Mouse (Mus musculus): ENCODE data around the gene Lmo3. TPM values are rescaled to one million over a fixed set of nuclear protein-coding genes. Genes with fewer than 3 reads are reported as not detected.

Gene Lmo3
- 51.0 and 56.8 TPM in 2 replicates for polyA plus RNA-seq (2016; fragmentation: Nextera tagmentation; extraction: Ambion mirVana)

- 48% methylated on average over 13 of the region's 13 CpGs for WGBS
- H3K9me3 ChIP-seq: no peaks in the 10 kb centered on the region
- no peak within 1 kb of the TSS for H3K27ac ChIP-seq
- H3K27me3 ChIP-seq: peaks cover 83% of the 10 kb centered on the region
- H3K9ac ChIP-seq: no peak within 1 kb of the TSS
- ATAC-seq (ENCODE audit: low FRiP score): peak; percentile 82
- H3K4me1 ChIP-seq: peaks cover 19% of the 10 kb centered on the region
- H3K4me3 ChIP-seq (replicated peaks): no peak within 1 kb of the TSS
- no peaks in the 10 kb centered on the region for H3K36me3 ChIP-seq (replicated peaks)
- H3K4me2 ChIP-seq: no peak within 1 kb of the TSS
Observed at GRCm38 (mm10) chr6:138581734-138582505, at the start of gene Lmo3. TSS of gene Lmo3 (minus strand) at chr6:138581968.

DNA sequence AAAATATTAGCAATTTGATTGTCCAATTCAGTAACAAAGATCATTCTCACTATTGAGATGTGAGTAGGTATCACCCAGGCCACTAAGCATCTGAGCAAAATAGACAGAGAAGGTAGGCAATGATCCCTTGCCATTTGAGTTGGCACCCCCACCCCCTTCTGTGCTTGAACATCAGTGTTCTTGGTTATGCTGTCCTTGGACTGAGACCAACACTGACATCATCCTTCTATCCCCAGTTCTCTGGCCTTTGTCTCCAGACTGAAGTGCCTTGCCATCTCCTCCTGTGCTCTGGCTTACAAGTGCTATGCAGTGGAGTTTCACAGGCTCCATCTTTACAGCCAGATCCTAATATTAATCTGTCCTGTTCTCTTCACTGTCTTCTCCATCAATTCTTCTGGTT, 39.0 kb upstream of the Lmo3 start:
- Histone ChIP-seq H3K27me3 (no peaks in the 10 kb centered on the region), H3K36me3 (replicated peaks) (no peaks in the 10 kb centered on the region), H3K9me3 (no peaks in the 10 kb centered on the region), H3K4me2 (no peak overlapping the region), H3K4me3 (replicated peaks) (no peak overlapping the region), H3K9ac (no peak overlapping the region), H3K27ac (no peak overlapping the region), H3K4me1 (no peaks in the 10 kb centered on the region)
- no peak for ATAC-seq (ENCODE audit: low FRiP score)

DNA sequence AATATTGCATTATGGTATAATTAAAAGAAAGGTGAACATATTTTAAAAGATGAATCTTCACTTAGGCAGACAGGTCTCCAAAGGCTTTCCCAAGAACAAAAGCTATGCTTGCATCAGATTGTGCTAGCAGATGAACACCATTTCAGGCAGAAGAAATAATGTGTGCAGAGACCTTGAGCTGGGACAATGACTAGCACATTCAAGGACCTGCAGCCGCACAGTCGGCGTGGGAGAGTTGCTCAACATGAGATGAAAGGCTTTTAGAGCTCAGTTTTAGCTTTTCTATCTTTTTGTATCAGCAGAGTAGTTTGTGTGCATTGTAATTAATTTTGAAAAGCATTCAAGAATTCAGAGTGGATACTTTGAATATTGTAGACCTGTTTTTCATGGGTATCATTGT, 36.6 kb upstream of the Lmo3 start:
- Histone ChIP-seq H3K9ac (no peak overlapping the region), H3K4me3 (replicated peaks) (no peak overlapping the region), H3K4me2 (no peak overlapping the region), H3K4me1 (no peaks in the 10 kb centered on the region), H3K9me3 (no peaks in the 10 kb centered on the region), H3K27ac (no peak overlapping the region), H3K27me3 (peaks cover 5% of the 10 kb centered on the region; the same call in 1 of the 2 replicates), H3K36me3 (replicated peaks) (no peaks in the 10 kb centered on the region)
- 84% methylated on average over 3 of the region's 3 CpGs for WGBS
- no peak for ATAC-seq (ENCODE audit: low FRiP score)

DNA sequence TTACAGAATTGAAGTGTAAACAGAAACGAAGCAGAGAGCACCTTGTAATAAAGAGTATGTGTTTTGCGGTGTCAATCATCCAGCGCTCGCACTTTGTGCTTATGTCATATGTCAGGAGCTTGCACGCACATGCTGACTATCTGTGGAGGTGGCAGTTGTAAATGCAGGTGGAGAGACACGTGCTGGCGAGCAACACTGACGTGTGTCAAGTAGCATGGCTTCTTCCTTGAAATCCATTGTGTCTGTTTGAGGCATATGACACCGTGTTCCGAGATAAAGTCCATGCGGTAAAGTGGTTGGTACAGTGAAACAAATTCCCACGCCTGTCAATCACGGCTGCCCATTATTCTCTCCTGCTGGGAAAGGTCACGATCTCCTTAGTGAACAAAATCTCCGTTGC, 15.2 kb upstream of the Lmo3 start:
- no peak overlapping the region for H3K4me3 ChIP-seq (replicated peaks)
- ATAC-seq (ENCODE audit: low FRiP score): 0 out of 2 replicates have a peak, but pooled peaks have one; percentile 51
- peaks cover 44% of the 10 kb centered on the region for H3K27me3 ChIP-seq
- no peaks in the 10 kb centered on the region for H3K36me3 ChIP-seq (replicated peaks)
- WGBS: 79% methylated on average over 15 of the region's 15 CpGs
- no peak overlapping the region for H3K9ac ChIP-seq
- H3K9me3 ChIP-seq: no peaks in the 10 kb centered on the region
- H3K4me2 ChIP-seq: no peak overlapping the region
- no peaks in the 10 kb centered on the region for H3K4me1 ChIP-seq
- no peak overlapping the region for H3K27ac ChIP-seq

DNA sequence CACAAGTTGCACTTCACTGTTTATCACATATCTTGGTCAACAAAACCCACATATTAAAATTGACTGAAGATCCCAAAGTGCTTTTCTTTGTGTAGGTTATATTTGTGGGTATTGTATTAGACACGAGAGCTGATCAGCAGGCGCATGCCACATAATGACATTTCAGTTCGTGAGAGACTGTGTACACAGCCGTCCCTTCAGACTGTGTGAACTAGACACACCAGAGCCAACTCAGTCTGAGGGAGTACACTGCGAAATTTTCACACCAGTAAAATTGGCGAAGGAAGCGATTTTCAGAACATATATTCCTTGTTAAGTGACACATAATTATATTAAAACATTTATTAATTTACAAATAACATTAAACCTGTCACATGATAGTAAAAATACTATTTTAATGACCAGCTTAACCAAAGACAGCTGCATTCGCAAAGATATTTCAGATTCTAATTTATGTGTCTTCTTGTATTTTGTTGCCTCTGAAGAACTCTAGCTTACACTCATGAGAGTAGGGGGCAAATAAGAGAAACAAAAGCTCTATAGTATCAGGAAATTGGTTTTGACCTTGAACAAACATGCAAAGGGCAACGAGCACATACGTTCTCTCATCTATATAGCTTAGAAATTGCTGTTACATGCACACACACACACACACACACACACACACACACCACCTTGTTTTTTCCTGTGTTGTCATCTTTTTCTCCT, 14.4 kb upstream of the Lmo3 start:
- no peaks in the 10 kb centered on the region for H3K9me3 ChIP-seq
- WGBS: 77% methylated on average over 10 of the region's 10 CpGs
- no peaks in the 10 kb centered on the region for H3K36me3 ChIP-seq (replicated peaks)
- no peak overlapping the region for H3K9ac ChIP-seq
- no peak overlapping the region for H3K4me3 ChIP-seq (replicated peaks)
- no peak for ATAC-seq (ENCODE audit: low FRiP score)
- H3K27me3 ChIP-seq: peaks cover 44% of the 10 kb centered on the region
- no peak overlapping the region for H3K27ac ChIP-seq
- H3K4me1 ChIP-seq: no peaks in the 10 kb centered on the region
- no peak overlapping the region for H3K4me2 ChIP-seq

DNA sequence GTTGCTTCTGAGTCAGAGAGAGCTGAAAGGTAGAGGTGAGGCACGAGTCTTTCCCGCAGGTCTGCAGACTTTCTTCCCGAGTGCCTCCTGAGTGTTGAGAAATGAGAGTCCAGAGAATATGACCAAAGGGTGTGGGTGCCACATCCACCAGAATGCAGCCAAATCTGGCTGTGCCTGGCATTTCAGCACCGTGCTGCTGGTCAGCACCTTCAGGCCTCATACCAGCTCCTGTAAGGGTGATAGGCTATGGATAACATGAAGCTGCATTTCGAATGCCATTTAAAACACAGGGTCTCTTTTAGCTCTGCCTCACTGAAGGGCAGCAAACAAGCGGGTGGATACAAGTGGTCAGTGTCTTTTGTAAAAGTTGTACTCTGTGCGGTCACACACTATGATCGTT, 1.5 kb upstream of the Lmo3 start:
- no peak overlapping the region for H3K9ac ChIP-seq
- peaks cover 80% of the 10 kb centered on the region for H3K27me3 ChIP-seq
- H3K4me1 ChIP-seq: peaks cover 19% of the 10 kb centered on the region
- H3K9me3 ChIP-seq: no peaks in the 10 kb centered on the region
- no peak overlapping the region for H3K27ac ChIP-seq
- whole genome bisulfite sequencing: 61% methylated on average over 8 of the region's 8 CpGs
- no peak overlapping the region for H3K4me3 ChIP-seq (replicated peaks)
- no peaks in the 10 kb centered on the region for H3K36me3 ChIP-seq (replicated peaks)
- no peak overlapping the region for H3K4me2 ChIP-seq
- ATAC-seq (ENCODE audit: low FRiP score): no peak

GRCm38 (mm10) chr6:138582506-138583000, 785 bp upstream of the Lmo3 start:
- H3K4me3 ChIP-seq (replicated peaks): no peak overlapping the region
- H3K4me1 ChIP-seq: peaks cover 19% of the 10 kb centered on the region
- peak; percentile 55 for ATAC-seq (ENCODE audit: low FRiP score)
- H3K9ac ChIP-seq: no peak overlapping the region
- WGBS: 14% methylated on average over 4 of the region's 4 CpGs
- no peak overlapping the region for H3K27ac ChIP-seq
- no peaks in the 10 kb centered on the region for H3K9me3 ChIP-seq
- H3K4me2 ChIP-seq: no peak overlapping the region
- H3K27me3 ChIP-seq: peaks cover 81% of the 10 kb centered on the region
- H3K36me3 ChIP-seq (replicated peaks): no peaks in the 10 kb centered on the region

GRCm38 (mm10) chr6:138580491-138581076, 1.2 kb downstream of the Lmo3 start:
- Histone ChIP-seq H3K9ac (no peak overlapping the region), H3K4me2 (no peak overlapping the region), H3K36me3 (replicated peaks) (no peaks in the 10 kb centered on the region), H3K27ac (no peak overlapping the region), H3K27me3 (peaks cover 80% of the 10 kb centered on the region), H3K4me1 (peaks cover 19% of the 10 kb centered on the region), H3K9me3 (no peaks in the 10 kb centered on the region), H3K4me3 (replicated peaks) (no peak overlapping the region)
- WGBS: 52% methylated on average over 9 of the region's 9 CpGs
- ATAC-seq (ENCODE audit: low FRiP score): no peak

- H3K27me3 ChIP-seq: no peaks in the 10 kb centered on the region
- no peak overlapping the region for H3K9ac ChIP-seq
- no peaks in the 10 kb centered on the region for H3K36me3 ChIP-seq (replicated peaks)
- H3K4me3 ChIP-seq (replicated peaks): no peak overlapping the region
- WGBS: 85% methylated on average over 2 of the region's 2 CpGs
- no peak for ATAC-seq (ENCODE audit: low FRiP score)
- no peak overlapping the region for H3K27ac ChIP-seq
- H3K4me2 ChIP-seq: no peak overlapping the region
- H3K4me1 ChIP-seq: no peaks in the 10 kb centered on the region
- no peaks in the 10 kb centered on the region for H3K9me3 ChIP-seq
Observed at GRCm38 (mm10) chr6:138563416-138563815, 18.4 kb downstream of the Lmo3 start.

DNA sequence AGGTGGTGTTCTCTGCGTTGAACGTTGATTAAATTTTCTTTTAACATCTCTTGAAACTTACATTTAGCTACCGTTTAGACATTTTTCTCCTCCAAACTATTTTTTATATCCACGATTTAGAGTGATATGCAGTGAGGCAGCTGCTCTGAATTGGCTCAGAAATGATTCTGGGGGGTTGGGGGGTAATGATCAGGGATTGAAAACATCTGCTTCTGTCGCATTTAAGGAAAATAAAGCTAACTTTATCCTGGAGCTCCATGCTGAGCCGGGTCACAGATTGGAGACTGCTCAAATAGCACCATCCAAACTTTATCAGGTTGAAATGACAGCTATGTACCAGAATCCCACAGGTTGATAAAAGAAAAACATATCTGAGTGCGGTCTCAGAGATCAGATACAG, 29.6 kb downstream of the Lmo3 start:
- WGBS: 79% methylated on average over 7 of the region's 7 CpGs
- no peak overlapping the region for H3K9ac ChIP-seq
- no peaks in the 10 kb centered on the region for H3K36me3 ChIP-seq (replicated peaks)
- H3K27ac ChIP-seq: no peak overlapping the region
- no peaks in the 10 kb centered on the region for H3K4me1 ChIP-seq
- no peak overlapping the region for H3K4me2 ChIP-seq
- ATAC-seq (ENCODE audit: low FRiP score): no peak
- H3K9me3 ChIP-seq: no peaks in the 10 kb centered on the region
- H3K4me3 ChIP-seq (replicated peaks): no peak overlapping the region
- H3K27me3 ChIP-seq: no peaks in the 10 kb centered on the region

DNA sequence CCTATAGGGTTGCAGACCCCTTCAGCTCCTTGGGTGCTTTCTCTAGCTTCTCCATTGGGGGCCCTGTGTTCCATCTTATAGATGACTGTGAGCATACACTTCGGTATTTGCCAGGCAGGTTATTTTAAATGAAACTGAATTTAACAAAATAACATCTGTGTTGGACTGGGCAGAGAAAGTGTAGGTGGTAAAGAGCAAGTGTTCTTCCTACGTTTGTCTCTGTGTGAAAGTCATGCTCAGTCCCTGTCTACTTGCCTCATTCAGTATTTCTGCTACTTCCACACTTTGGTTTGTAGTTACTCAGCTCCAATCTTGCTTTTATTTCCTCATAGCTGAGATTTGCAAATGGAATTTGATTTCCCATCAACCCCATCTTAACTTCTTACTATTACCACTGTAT, 46.9 kb downstream of the Lmo3 start:
- no peak overlapping the region for H3K9ac ChIP-seq
- no peaks in the 10 kb centered on the region for H3K4me1 ChIP-seq
- ATAC-seq (ENCODE audit: low FRiP score): no peak
- no peaks in the 10 kb centered on the region for H3K36me3 ChIP-seq (replicated peaks)
- 77% methylated on average over 2 of the region's 2 CpGs for WGBS
- H3K4me3 ChIP-seq (replicated peaks): no peak overlapping the region
- H3K9me3 ChIP-seq: 0 out of 2 replicates have a peak, but pooled peaks cover 1% of the 10 kb centered on the region
- no peaks in the 10 kb centered on the region for H3K27me3 ChIP-seq
- no peak overlapping the region for H3K4me2 ChIP-seq
- H3K27ac ChIP-seq: no peak overlapping the region

GRCm38 (mm10) chr6:138506642-138507041, 75.1 kb downstream of the Lmo3 start:
- no peak overlapping the region for H3K9ac ChIP-seq
- ATAC-seq (ENCODE audit: low FRiP score): no peak
- H3K27ac ChIP-seq: no peak overlapping the region
- 83% methylated on average over 1 of the region's 1 CpGs for WGBS
- no peaks in the 10 kb centered on the region for H3K4me1 ChIP-seq
- no peak overlapping the region for H3K4me2 ChIP-seq
- H3K36me3 ChIP-seq (replicated peaks): no peaks in the 10 kb centered on the region
- H3K27me3 ChIP-seq: no peaks in the 10 kb centered on the region
- H3K9me3 ChIP-seq: no peaks in the 10 kb centered on the region
- H3K4me3 ChIP-seq (replicated peaks): no peak overlapping the region

All from forebrain, embryonic 12.5 days (tissue).